Mouse (Mus musculus) heart, embryonic 11.5 days (tissue): ENCODE measurements at regions not wholly inside any gene's neighbourhood (a gene's known extent, or its start where the extent isn't known, plus 50 kb on each side); places are given as distances from the start of the nearest gene placed in this dataset.

Source experiments
- ATAC-seq: fragments of 200-750 bp; cut with Nextera tagmentation; replicated peaks from 2 replicates; pipeline ENCODE4 v1.8.0; 2017; ENCODE audit warnings: moderate library complexity; ENCODE audit not compliant: insufficient number of reproducible peaks, low FRiP score, low TSS enrichment
- H3K27ac ChIP-seq: fragments of 300-500 bp; sonication (generic); 2 replicates; pipeline ENCODE4 v1.5.1; 2014; ENCODE audit warnings: mild to moderate bottlenecking, low read depth, low read length
- H3K27me3 ChIP-seq: fragments of 300-500 bp; sonication (generic); 2 replicates; pipeline ENCODE4 v1.6.1; 2014; ENCODE audit warnings: mild to moderate bottlenecking, low read length, mixed read lengths; ENCODE audit not compliant: control insufficient read depth, insufficient read depth
- H3K36me3 ChIP-seq: fragments of 300-500 bp; sonication (generic); 2 replicates; pipeline ENCODE4 v1.6.1; 2014; ENCODE audit warnings: mild to moderate bottlenecking, low read length, moderate library complexity, mixed read lengths; ENCODE audit not compliant: control insufficient read depth, insufficient read depth
- H3K4me1 ChIP-seq: fragments of 300-500 bp; sonication (generic); 2 replicates; pipeline ENCODE4 v1.6.1; 2014; ENCODE audit warnings: low read length; ENCODE audit not compliant: control insufficient read depth, insufficient read depth
- H3K4me2 ChIP-seq: fragments of 300-500 bp; sonication (generic); 2 replicates; pipeline ENCODE4 v1.6.1; 2014; ENCODE audit warnings: mild to moderate bottlenecking, moderate library complexity
- H3K4me3 ChIP-seq: fragments of 300-500 bp; sonication (generic); 2 replicates; pipeline ENCODE4 v1.5.1; 2014; ENCODE audit warnings: low read depth, low read length
- H3K9ac ChIP-seq: fragments of 300-500 bp; sonication (generic); 2 replicates; pipeline ENCODE4 v1.6.1; 2014; ENCODE audit warnings: mild to moderate bottlenecking, low read depth, low read length, moderate library complexity
- H3K9me3 ChIP-seq: fragments of 300-500 bp; sonication (generic); replicated peaks from 2 replicates; pipeline ENCODE4 v1.6.1; 2016; ENCODE audit warnings: low read length; ENCODE audit not compliant: control insufficient read depth
- WGBS: fragments of 180-500 bp; shearing (Covaris S2); extraction: QIAGEN DNeasy Blood & Tissue Kit; methylation state at CpG from one replicate; pipeline ENCODE4 v1.1.7; 2014; ENCODE audit not compliant: insufficient replicate concordance; 5-methylcytosine and 5-hydroxymethylcytosine counted together

DNA sequence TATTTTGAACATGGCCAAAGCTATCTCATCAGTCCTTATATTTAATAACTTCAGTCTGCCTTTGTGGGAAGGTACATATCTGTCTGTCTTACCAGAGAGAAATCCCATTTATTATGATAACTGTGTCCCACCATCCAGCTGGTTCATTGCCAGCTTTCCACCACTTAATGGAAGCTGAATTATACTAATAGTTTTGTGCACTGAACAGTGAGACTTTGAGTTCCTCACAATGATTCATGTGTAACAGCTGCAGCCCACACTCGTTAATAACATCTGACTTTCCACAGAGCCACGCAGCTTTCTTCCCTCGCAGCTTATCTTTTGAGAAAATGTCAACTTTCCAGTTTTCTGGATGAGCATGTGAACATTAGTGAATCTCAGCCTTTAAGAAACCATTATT lies 88.3 kb upstream of the Abcb5 start:
- WGBS, result 53% methylated on average over 3 of the region's 3 CpGs
- H3K4me1 ChIP-seq, result no peaks in the 10 kb centered on the region
- H3K9me3 ChIP-seq, result no peaks in the 10 kb centered on the region
- no peaks in the 10 kb centered on the region for H3K27me3 ChIP-seq
- H3K4me2 ChIP-seq, result no peak overlapping the region
- no peaks in the 10 kb centered on the region for H3K36me3 ChIP-seq
- H3K9ac ChIP-seq, result no peak overlapping the region
- no peak overlapping the region for H3K27ac ChIP-seq
- ATAC-seq, result no peak
- H3K4me3 ChIP-seq, result no peak overlapping the region

DNA sequence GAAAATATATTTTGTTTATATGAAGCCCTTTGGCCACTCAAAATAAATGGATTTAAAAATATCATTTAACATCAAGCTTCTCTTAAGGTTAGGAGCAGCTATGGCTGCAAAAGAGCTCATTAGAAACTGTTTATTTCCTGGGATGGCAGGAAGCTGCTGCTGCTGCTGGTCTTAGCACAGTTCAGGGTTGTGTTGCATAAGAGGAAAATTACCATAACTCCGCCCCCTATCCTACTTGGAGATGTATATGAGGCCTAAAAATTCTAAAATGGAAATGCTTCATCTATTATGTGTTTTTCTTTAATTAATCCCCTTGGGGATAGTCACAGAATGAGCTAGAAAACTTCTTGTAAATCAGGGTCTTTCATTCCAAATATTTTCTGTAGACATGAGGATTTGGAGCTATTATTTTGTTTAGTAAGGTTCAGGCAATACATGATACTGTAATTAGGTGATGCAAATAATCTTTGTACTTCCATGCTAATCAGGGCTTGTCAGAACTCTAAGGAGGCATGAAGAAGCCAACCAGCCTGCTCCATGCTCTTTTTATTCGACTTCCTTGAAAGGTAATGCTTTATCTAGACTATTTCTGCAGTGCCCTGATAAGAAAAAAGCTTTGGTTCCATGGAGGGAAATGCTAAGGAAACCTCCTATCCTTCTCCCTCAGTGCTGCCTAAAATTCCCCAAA lies 85.6 kb upstream of the Abcb5 start:
- Histone ChIP-seq H3K4me3 (no peak overlapping the region), H3K4me2 (no peak overlapping the region), H3K27ac (no peak overlapping the region), H3K36me3 (no peaks in the 10 kb centered on the region), H3K9ac (no peak overlapping the region), H3K9me3 (no peaks in the 10 kb centered on the region), H3K4me1 (no peaks in the 10 kb centered on the region), H3K27me3 (no peaks in the 10 kb centered on the region)
- WGBS, result 23% methylated on average over 2 of the region's 2 CpGs
- ATAC-seq, result no peak

DNA sequence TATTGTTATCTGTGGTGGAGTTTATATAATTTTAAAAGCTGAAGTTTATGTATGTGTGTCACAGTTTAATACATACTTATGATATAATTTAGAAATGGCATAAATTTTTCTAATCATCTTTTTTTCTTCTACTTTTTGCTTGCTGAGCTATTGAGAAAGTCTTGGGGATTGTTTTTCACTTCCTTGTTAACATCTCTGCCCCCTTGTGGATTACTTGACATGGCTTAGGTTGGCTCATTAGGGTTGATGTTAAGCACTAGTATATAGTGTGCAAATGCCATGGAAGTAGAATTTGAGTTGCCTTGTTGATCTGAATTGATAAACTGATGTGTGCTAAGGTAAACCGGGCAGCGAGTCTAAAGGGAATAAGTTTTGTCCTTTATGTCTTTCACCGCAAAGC lies 72.1 kb upstream of the Abcb5 start:
- Histone ChIP-seq H3K9ac (no peak overlapping the region), H3K36me3 (no peaks in the 10 kb centered on the region), H3K27ac (no peak overlapping the region), H3K4me2 (no peak overlapping the region), H3K4me3 (no peak overlapping the region), H3K9me3 (no peaks in the 10 kb centered on the region), H3K27me3 (no peaks in the 10 kb centered on the region), H3K4me1 (no peaks in the 10 kb centered on the region)
- WGBS, result 87% methylated on average over 3 of the region's 3 CpGs
- no peak for ATAC-seq

DNA sequence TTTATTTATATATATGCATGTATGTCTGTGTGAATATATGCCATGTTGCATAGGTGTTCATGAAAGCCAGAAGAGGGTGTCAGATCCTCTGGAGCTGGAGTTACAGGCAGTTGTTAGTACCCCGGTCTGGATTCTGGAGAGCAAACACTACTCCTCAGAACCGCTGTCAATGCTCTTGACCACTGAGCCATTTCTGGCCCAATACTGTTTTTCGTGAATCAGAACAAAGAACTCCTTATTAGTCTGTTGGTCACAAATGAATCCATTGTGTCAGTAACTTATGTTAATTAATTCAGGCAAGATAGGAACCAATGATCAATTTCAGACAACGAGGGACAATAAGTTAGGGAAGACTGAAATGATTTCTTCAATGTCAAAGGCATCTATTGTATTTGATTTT lies 68.6 kb upstream of the Abcb5 start:
- Histone ChIP-seq H3K4me2 (no peak overlapping the region), H3K4me1 (no peaks in the 10 kb centered on the region), H3K36me3 (no peaks in the 10 kb centered on the region), H3K27me3 (no peaks in the 10 kb centered on the region), H3K27ac (no peak overlapping the region), H3K9me3 (no peaks in the 10 kb centered on the region), H3K9ac (no peak overlapping the region), H3K4me3 (no peak overlapping the region)
- WGBS, result 81% methylated on average over 4 of the region's 4 CpGs
- no peak for ATAC-seq

DNA sequence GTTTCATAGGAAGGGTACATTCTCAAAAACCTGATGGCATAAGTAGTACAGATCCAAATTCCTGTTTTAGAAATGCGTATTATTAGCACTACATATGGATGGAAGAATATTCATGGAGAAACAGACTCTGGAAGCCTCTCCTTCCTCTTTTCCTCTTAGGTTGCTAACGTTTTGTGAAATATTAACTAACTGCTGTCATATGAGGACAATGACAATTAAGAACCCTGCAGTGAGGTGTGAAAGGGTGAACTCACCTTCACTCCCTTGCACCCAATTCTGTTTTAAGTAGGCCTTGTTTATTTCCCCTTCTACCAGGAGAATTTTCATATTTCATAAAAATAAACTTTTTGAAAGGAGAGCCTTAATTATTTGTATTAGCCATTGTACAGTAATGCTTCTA lies 62.5 kb upstream of the Abcb5 start:
- H3K4me2 ChIP-seq, result no peak overlapping the region
- H3K9me3 ChIP-seq, result no peaks in the 10 kb centered on the region
- no peak overlapping the region for H3K9ac ChIP-seq
- no peak overlapping the region for H3K4me3 ChIP-seq
- ATAC-seq, result no peak
- no peaks in the 10 kb centered on the region for H3K27me3 ChIP-seq
- H3K36me3 ChIP-seq, result no peaks in the 10 kb centered on the region
- no peak overlapping the region for H3K27ac ChIP-seq
- 79% methylated on average over 2 of the region's 2 CpGs for WGBS
- H3K4me1 ChIP-seq, result no peaks in the 10 kb centered on the region

DNA sequence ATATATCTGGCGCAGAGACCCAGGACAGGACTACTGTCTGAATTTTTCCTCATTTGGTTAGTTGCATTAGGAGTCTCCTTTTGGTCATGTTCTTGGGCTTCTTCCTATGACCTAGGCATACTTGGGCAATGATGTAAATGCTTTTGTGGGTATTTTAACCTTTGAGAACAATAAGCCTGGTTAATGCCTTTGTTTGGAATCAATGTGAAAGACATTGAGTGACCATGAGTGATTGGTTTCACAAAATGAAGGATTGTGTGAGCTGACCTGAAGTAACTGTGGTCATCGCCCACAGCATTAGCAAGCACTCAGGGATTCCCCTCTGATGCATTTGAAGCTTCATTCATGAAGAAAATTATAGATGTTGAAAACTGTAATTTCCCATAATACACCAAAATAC lies 61.9 kb upstream of the Abcb5 start:
- H3K27ac ChIP-seq, result no peak overlapping the region
- no peaks in the 10 kb centered on the region for H3K9me3 ChIP-seq
- no peak overlapping the region for H3K4me3 ChIP-seq
- WGBS, result 84% methylated on average over 2 of the region's 2 CpGs
- no peak overlapping the region for H3K9ac ChIP-seq
- H3K4me2 ChIP-seq, result no peak overlapping the region
- ATAC-seq, result no peak
- no peaks in the 10 kb centered on the region for H3K36me3 ChIP-seq
- H3K4me1 ChIP-seq, result no peaks in the 10 kb centered on the region
- H3K27me3 ChIP-seq, result no peaks in the 10 kb centered on the region

DNA sequence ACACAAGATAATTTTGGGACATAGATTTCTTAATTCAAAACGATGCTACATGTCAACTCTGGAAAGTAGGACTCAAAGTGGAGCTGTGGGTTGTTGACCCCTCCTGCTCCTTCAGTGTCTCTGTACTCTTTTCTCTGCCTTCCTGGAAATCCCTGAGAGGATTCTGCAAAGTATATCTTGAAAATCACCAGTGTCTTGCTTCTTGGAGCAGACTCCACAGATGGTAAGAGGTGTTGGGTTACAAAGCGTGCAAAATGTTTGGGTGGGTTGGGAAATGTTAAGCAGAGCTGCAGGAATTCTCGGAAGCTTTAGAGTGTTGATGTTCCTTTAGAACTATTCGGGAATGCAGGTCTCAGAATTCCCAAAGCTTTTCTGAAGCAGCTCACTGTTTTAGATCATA lies 61.5 kb upstream of the Abcb5 start:
- no peak for ATAC-seq
- WGBS, result 51% methylated on average over 4 of the region's 4 CpGs
- H3K4me3 ChIP-seq, result no peak overlapping the region
- no peaks in the 10 kb centered on the region for H3K9me3 ChIP-seq
- no peak overlapping the region for H3K4me2 ChIP-seq
- H3K27ac ChIP-seq, result no peak overlapping the region
- H3K4me1 ChIP-seq, result no peaks in the 10 kb centered on the region
- no peaks in the 10 kb centered on the region for H3K27me3 ChIP-seq
- no peaks in the 10 kb centered on the region for H3K36me3 ChIP-seq
- H3K9ac ChIP-seq, result no peak overlapping the region

DNA sequence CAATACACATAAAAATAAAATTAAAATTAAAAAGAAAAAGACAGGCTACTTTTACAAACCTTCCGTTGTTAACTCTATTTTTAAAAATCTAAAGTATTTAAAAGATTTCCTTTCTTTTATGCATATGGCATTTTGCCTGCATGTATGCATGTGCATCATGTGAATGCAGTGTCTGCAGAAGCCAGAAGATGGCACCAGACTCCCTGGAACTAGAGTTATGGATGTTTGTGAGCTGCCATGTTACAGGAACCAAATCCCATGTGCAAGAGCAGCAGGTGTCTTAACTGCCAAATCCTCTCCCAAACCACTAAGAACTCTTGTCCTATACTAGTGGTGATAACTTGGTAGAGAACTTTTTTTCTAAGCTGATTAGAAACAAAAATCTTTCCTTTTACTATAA lies 60.1 kb upstream of the Abcb5 start:
- no peak for ATAC-seq
- Histone ChIP-seq H3K4me2 (no peak overlapping the region), H3K27me3 (no peaks in the 10 kb centered on the region), H3K4me1 (no peaks in the 10 kb centered on the region), H3K36me3 (no peaks in the 10 kb centered on the region), H3K4me3 (no peak overlapping the region), H3K9ac (no peak overlapping the region), H3K27ac (no peak overlapping the region), H3K9me3 (no peaks in the 10 kb centered on the region)
- WGBS, result 51% methylated on average over 1 of the region's 1 CpGs

DNA sequence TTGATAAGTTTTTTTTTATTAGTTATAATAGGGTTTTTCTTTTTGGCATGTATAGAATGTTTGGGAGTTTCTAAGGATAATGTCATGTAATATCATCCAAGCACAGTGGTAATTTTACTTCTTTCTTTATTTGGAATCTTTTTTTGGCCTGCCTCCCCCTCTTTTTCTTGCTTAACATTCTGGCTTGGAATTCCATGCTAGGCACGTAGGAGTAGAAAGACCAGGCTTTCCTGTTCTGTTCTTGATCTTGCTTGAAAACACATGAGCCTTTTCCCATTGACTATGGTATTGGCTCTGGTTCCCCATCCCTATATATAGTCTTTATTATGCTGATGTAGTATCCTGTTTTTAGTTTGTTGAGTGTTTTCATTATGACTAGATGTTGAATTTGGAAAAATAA lies 57.8 kb upstream of the Abcb5 start:
- no peak overlapping the region for H3K27ac ChIP-seq
- no peak overlapping the region for H3K4me3 ChIP-seq
- 42% methylated on average over 1 of the region's 1 CpGs for WGBS
- no peak overlapping the region for H3K4me2 ChIP-seq
- no peaks in the 10 kb centered on the region for H3K36me3 ChIP-seq
- no peaks in the 10 kb centered on the region for H3K9me3 ChIP-seq
- no peak for ATAC-seq
- H3K27me3 ChIP-seq, result no peaks in the 10 kb centered on the region
- H3K4me1 ChIP-seq, result 0 out of 2 replicates have a peak, but pooled peaks cover 2% of the 10 kb centered on the region
- no peak overlapping the region for H3K9ac ChIP-seq
